Mouse (Mus musculus) lung, postnatal 0 days (tissue): ENCODE results near the gene Fmo2. TPM values are rescaled to one million over a fixed set of nuclear protein-coding genes. Genes with fewer than 3 reads are reported as not detected.

Experiments used
- ATAC-seq: fragments of 200-750 bp; cut with Nextera tagmentation; 2 replicates; pipeline ENCODE4 v1.8.0; 2017; ENCODE audit warnings: moderate library complexity
- DNase-seq: peaks from one replicate; pipeline ENCODE4 v3.0.0-alpha.2; 2016; ENCODE audit warnings: low spot score
- H3K27ac ChIP-seq: fragments of 300-500 bp; sonication (generic); 2 replicates; pipeline ENCODE4 v1.5.1; 2014; ENCODE audit warnings: antibody characterized with exemption, mild to moderate bottlenecking, low read length, mixed read lengths
- H3K27me3 ChIP-seq: fragments of 300-500 bp; sonication (generic); replicated peaks from 2 replicates; pipeline ENCODE4 v1.6.1; 2014; ENCODE audit warnings: low read length, mixed read lengths; ENCODE audit not compliant: insufficient read depth
- H3K36me3 ChIP-seq: fragments of 300-500 bp; sonication (generic); 2 replicates; pipeline ENCODE4 v1.6.1; 2014; ENCODE audit warnings: low read length, mixed read lengths; ENCODE audit not compliant: insufficient read depth
- H3K4me1 ChIP-seq: fragments of 300-500 bp; sonication (generic); 2 replicates; pipeline ENCODE4 v1.6.1; 2014; ENCODE audit warnings: antibody characterized with exemption, low read depth, low read length, mixed read lengths; ENCODE audit not compliant: insufficient read depth
- H3K4me2 ChIP-seq: fragments of 300-500 bp; sonication (generic); replicated peaks from 2 replicates; pipeline ENCODE4 v1.6.1; 2014; ENCODE audit warnings: low read depth, mild to moderate bottlenecking, low read length, moderate library complexity, mixed read lengths
- H3K4me3 ChIP-seq: fragments of 300-500 bp; sonication (generic); 2 replicates; pipeline ENCODE4 v1.5.1; 2014; ENCODE audit warnings: low read depth, low read length
- H3K9ac ChIP-seq: fragments of 300-500 bp; sonication (generic); replicated peaks from 2 replicates; pipeline ENCODE4 v1.6.1; 2014; ENCODE audit warnings: low read depth, mild to moderate bottlenecking
- H3K9me3 ChIP-seq: fragments of 300-500 bp; sonication (generic); 2 replicates; pipeline ENCODE4 v1.6.1; 2016; ENCODE audit warnings: low read length, mixed read lengths
- CTCF ChIP-seq: IDR thresholded peaks from 2 replicates; pipeline ENCODE4 v1.5.1; 2016; ENCODE audit warnings: antibody characterized with exemption, mild to moderate bottlenecking
- EP300 ChIP-seq: IDR thresholded peaks from 2 replicates; pipeline ENCODE4 v1.6.1; 2016; ENCODE audit warnings: antibody characterized with exemption, mild to moderate bottlenecking, control low read depth
- WGBS: fragments of 180-500 bp; shearing (Covaris S2); extraction: QIAGEN DNeasy Blood & Tissue Kit; methylation state at CpG from one replicate; pipeline ENCODE4 v1.1.7; 2014; 5-methylcytosine and 5-hydroxymethylcytosine counted together
- polyA plus RNA-seq: library from polyadenylated mRNA; unstranded; fragments of >200 nt; fragmentation: Nextera tagmentation; extraction: Ambion mirVana; gene quantifications from 2 replicates; pipeline ENCODE4 v1.2.1, GENCODE M21; 2015

The Fmo2 gene
- polyA plus RNA-seq: 266 and 286 TPM in 2 replicates

GRCm38 (mm10) chr1:162897838-162898811 lies at the start of gene Fmo2:
Fmo2 (minus strand) TSS chr1:162898726.
- H3K27ac ChIP-seq: peak within 1 kb of the TSS; percentile 68
- no peaks in the 10 kb centered on the region; the same call in 1 of the 2 replicates for H3K4me1 ChIP-seq
- peak within 1 kb of the TSS; percentile 41 for H3K4me2 ChIP-seq
- no peaks in the 10 kb centered on the region for H3K9me3 ChIP-seq
- ATAC-seq (peak; percentile 70), DNase-seq (peak; percentile 83)
- 48% methylated on average over 14 of the region's 14 CpGs for WGBS
- H3K27me3 ChIP-seq: no peaks in the 10 kb centered on the region
- peak within 1 kb of the TSS; percentile 33 for H3K4me3 ChIP-seq
- H3K9ac ChIP-seq: peak within 1 kb of the TSS; percentile 19; the same call in 1 of the 2 replicates
- no peaks in the 10 kb centered on the region for H3K36me3 ChIP-seq
- TF ChIP-seq CTCF: no peak

DNA sequence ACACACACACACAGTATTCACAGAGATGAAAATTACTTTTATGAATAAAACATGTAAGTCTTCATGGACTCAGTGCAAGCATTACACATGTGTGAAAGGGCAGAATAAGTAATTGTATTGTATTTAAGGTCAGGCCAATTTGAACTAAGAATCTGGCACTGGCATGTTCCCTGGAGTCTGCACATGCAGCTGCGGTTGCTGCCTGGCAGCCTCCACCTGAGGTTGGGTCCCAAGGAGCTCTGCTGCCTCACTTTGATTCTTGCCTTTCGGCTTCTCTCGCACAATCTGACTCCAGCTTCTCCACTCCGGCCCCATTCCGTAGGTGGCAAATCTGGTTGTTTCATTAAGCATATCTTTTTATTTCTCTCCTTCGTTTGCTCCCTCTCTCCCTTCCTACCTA lies 49.4 kb upstream of the Fmo2 start:
- no peak overlapping the region for H3K27ac ChIP-seq
- H3K4me2 ChIP-seq: no peak overlapping the region
- DNase-seq: no peak
- H3K9me3 ChIP-seq: no peaks in the 10 kb centered on the region
- no peaks in the 10 kb centered on the region for H3K36me3 ChIP-seq
- H3K9ac ChIP-seq: no peak overlapping the region
- no peaks in the 10 kb centered on the region for H3K4me1 ChIP-seq
- H3K27me3 ChIP-seq: no peaks in the 10 kb centered on the region
- no peak for TF ChIP-seq CTCF
- TF ChIP-seq EP300: no peak
- no peak overlapping the region for H3K4me3 ChIP-seq
- 89% methylated on average over 6 of the region's 6 CpGs for WGBS
- ATAC-seq: no peak

DNA sequence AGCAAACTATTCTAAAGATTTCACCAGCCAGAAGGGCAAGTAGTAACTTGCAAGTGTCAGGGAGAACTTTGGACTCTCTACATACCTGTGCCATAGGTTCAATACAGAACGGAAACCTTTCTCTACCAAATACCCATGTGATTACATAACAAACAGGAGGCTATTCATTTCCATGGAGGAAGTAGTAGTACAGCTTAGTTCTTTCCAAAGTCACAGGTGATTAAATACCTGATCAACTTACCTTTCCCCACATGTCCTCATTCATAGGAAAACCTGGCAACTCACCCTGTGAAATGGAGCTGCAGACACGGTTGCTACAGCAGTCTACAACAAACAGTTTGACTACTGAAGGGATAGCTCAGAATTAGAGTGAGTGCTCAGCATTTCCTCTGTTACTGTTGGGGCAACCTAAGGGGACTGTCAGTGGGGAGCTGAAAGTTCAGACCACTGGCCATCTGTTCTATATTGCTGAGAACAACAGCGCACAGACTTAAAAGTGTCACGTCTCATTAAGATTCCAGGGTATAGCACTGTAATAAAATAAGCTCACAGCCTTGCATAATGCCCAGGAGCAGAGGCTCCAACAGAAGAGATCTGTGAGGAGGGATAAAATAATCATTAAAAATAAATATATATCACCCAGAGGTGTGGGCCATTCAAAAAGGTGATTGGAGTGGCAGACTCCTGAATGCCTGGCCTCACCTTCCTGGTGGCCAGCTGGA lies 48.5 kb upstream of the Fmo2 start:
- WGBS: 75% methylated on average over 4 of the region's 4 CpGs
- H3K36me3 ChIP-seq: no peaks in the 10 kb centered on the region
- no peak overlapping the region for H3K4me2 ChIP-seq
- DNase-seq (no peak), ATAC-seq (no peak)
- TF ChIP-seq CTCF: no peak
- TF ChIP-seq EP300: no peak
- no peak overlapping the region for H3K4me3 ChIP-seq
- no peak overlapping the region for H3K27ac ChIP-seq
- H3K9ac ChIP-seq: no peak overlapping the region
- H3K27me3 ChIP-seq: no peaks in the 10 kb centered on the region
- H3K4me1 ChIP-seq: no peaks in the 10 kb centered on the region
- no peaks in the 10 kb centered on the region for H3K9me3 ChIP-seq

DNA sequence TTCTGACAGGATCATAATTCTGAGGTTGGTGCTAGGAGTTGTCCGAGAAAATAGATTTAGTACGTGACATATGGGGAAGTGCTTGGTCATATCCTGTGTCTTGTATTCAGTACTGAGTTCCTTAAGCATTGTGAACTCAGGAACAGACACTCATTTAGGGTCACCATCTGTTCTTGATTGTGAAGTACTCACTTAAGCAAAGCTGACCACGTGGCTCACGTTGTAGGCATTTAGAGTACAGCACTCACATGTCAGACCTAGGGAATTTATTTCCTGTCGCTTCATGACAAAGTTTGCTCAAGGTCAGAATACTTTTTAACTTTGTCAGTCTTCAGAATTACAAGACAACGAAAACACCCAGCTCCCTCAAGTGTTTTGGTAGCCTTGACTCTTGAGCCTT lies 45.2 kb upstream of the Fmo2 start:
- Histone ChIP-seq H3K4me3 (no peak overlapping the region), H3K27ac (0 out of 2 replicates have a peak overlapping the region, but pooled peaks have one; percentile 20), H3K27me3 (no peaks in the 10 kb centered on the region), H3K4me2 (no peak overlapping the region), H3K36me3 (no peaks in the 10 kb centered on the region), H3K9ac (no peak overlapping the region), H3K9me3 (no peaks in the 10 kb centered on the region), H3K4me1 (no peaks in the 10 kb centered on the region)
- peak; percentile 79 for ATAC-seq
- no peak for TF ChIP-seq CTCF
- peak; percentile 42; the same call in 1 of the 2 replicates for TF ChIP-seq EP300
- WGBS: 25% methylated on average over 6 of the region's 6 CpGs
- DNase-seq: peak; percentile 77

DNA sequence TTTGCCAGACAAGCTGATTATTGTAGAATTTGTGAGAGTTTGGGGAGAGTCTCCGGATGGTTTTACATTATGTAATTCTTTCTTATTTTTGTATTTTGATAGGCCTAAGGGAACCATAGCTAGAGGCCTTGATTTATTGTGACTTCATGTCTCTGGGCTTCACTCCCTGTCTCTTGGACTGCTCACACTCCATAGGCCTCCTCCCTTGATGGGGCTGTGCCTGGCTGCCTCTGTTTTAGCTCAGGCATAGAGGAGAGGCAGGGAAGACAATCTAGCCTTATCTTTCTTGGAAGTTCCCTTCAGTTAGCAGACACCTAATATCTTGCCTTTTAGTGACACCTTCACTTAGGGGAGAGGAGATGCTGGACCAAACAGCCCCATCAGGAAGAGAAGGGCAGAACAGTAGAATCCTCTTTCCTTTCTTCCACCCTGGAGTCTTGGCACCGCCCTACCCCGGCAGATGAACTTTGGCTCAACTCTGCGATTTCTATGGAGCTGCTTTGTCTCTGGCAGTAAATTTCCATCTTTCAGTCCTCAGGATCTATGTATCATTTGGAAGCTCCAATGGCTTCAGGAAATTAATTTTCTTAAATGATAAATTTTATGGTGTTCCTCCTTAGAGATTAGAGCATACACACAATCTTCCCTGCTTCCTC lies 40.3 kb upstream of the Fmo2 start:
- peak; percentile 64 for DNase-seq

More for the DNA sequence above, 40.3 kb upstream of the Fmo2 start:
- 55% methylated on average over 4 of the region's 4 CpGs for WGBS
- no peak overlapping the region for H3K4me2 ChIP-seq
- H3K36me3 ChIP-seq: no peaks in the 10 kb centered on the region
- ATAC-seq: peak; percentile 80
- H3K9ac ChIP-seq: no peak overlapping the region
- no peak overlapping the region for H3K27ac ChIP-seq
- H3K27me3 ChIP-seq: no peaks in the 10 kb centered on the region
- H3K4me3 ChIP-seq: no peak overlapping the region
- no peaks in the 10 kb centered on the region for H3K9me3 ChIP-seq
- TF ChIP-seq EP300: no peak
- TF ChIP-seq CTCF: no peak
- no peaks in the 10 kb centered on the region for H3K4me1 ChIP-seq
